Mouse (Mus musculus) limb, embryonic 14.5 days (tissue): ENCODE results near the gene Edil3. TPM values are rescaled to one million over a fixed set of nuclear protein-coding genes. Genes with fewer than 3 reads are reported as not detected.
"Not testable (repeated sequence)": the region's sequence is repeated elsewhere in the genome, so short reads cannot be mapped to it uniquely, and the experiment has no call there.

ENCODE experiments used
- ATAC-seq: fragments of 200-750 bp; cut with Nextera tagmentation; 2 replicates; pipeline ENCODE4 v1.8.0; 2017; ENCODE audit warnings: low read depth, moderate number of reproducible peaks, moderate TSS enrichment; ENCODE audit not compliant: low FRiP score
- DNase-seq: peaks from one replicate; pipeline ENCODE4 v3.0.0-alpha.2; 2015; ENCODE audit warnings: low spot score
- H3K27ac ChIP-seq: fragments of 300-500 bp; sonication (generic); replicated peaks from 2 replicates; pipeline ENCODE4 v1.5.1; 2014; ENCODE audit warnings: low read depth, mild to moderate bottlenecking, low read length, moderate library complexity, mixed read lengths
- H3K27me3 ChIP-seq: fragments of 300-500 bp; sonication (generic); 2 replicates; pipeline ENCODE4 v1.6.1; 2014; ENCODE audit warnings: low read length, mixed read lengths; ENCODE audit not compliant: control insufficient read depth, insufficient read depth
- H3K36me3 ChIP-seq: fragments of 300-500 bp; sonication (generic); 2 replicates; pipeline ENCODE4 v1.6.1; 2014; ENCODE audit warnings: mild to moderate bottlenecking, low read length, moderate library complexity, mixed read lengths; ENCODE audit not compliant: control insufficient read depth, insufficient read depth
- H3K4me1 ChIP-seq: fragments of 300-500 bp; sonication (generic); 2 replicates; pipeline ENCODE4 v1.6.1; 2014; ENCODE audit warnings: antibody characterized with exemption, low read length, mixed read lengths; ENCODE audit not compliant: control insufficient read depth, insufficient read depth
- H3K4me2 ChIP-seq: fragments of 300-500 bp; sonication (generic); replicated peaks from 2 replicates; pipeline ENCODE4 v1.6.1; 2014; ENCODE audit warnings: low read depth, mild to moderate bottlenecking, low read length, moderate library complexity; ENCODE audit not compliant: severe bottlenecking
- H3K4me3 ChIP-seq: fragments of 300-500 bp; sonication (generic); replicated peaks from 2 replicates; pipeline ENCODE4 v1.5.1; 2014; ENCODE audit warnings: low read length
- H3K9ac ChIP-seq: fragments of 300-500 bp; sonication (generic); 2 replicates; pipeline ENCODE4 v1.6.1; 2014; ENCODE audit warnings: mild to moderate bottlenecking, low read depth, low read length, moderate library complexity; ENCODE audit not compliant: severe bottlenecking
- H3K9me3 ChIP-seq: fragments of 300-500 bp; sonication (generic); 2 replicates; pipeline ENCODE4 v1.6.1; 2016; ENCODE audit warnings: low read length; ENCODE audit not compliant: control insufficient read depth
- POLR2A ChIP-seq: fragments of 200-500 bp; IDR thresholded peaks from 2 replicates; pipeline ENCODE4 v1.8.0; 2012; ENCODE audit warnings: inconsistent platforms, mild to moderate bottlenecking, moderate library complexity, borderline replicate concordance; ENCODE audit not compliant: insufficient read depth, insufficient read length; ENCODE audit errors: extremely low read depth
- WGBS: fragments of 180-500 bp; shearing (Covaris S2); extraction: QIAGEN DNeasy Blood & Tissue Kit; methylation state at CpG from one replicate; pipeline ENCODE4 v1.1.7; 2014; 5-methylcytosine and 5-hydroxymethylcytosine counted together
- polyA plus RNA-seq, 2 experiments: library from polyadenylated mRNA; depleted of rRNA in 1 of 2; stranded (reverse) in 1 of 2; unstranded in 1 of 2; fragments of >200 nt; fragmentation: Nextera tagmentation in 1 of 2; extraction: Ambion mirVana in 1 of 2; gene quantifications; 2 replicates each; pipeline versions ENCODE4 v1.2.1 to v1.2.3; 2012 to 2014

The Edil3 gene
- polyA plus RNA-seq, 2 experiments, result 7.8 to 11.2 TPM

DNA sequence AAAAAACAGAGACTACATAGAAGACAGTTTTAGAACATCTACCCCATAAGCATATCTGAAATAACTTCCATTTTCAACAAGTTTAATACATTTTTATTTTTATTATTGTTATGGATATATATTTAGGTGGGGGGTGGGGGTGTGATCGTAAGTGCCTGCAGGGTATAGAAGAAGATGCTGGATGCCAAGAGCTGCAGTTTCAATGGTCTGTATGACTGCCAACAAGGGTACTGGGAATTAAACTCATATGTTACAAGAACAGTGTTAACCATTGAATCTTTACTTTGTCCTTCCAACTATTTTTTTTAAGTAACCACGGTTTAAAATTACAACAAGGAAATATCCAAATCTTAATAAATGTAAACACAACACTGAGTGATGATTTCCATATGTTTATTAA lies 214.4 kb downstream of the Edil3 start:
- no peak for ATAC-seq
- no peak for TF ChIP-seq POLR2A
- Histone ChIP-seq H3K4me1 (no peaks in the 10 kb centered on the region), H3K27ac (no peak overlapping the region), H3K4me2 (no peak overlapping the region), H3K36me3 (no peaks in the 10 kb centered on the region), H3K27me3 (no peaks in the 10 kb centered on the region), H3K4me3 (no peak overlapping the region), H3K9ac (no peak overlapping the region), H3K9me3 (no peaks in the 10 kb centered on the region)
- 53% methylated on average over 2 of the region's 2 CpGs for WGBS
- DNase-seq, result no peak

DNA sequence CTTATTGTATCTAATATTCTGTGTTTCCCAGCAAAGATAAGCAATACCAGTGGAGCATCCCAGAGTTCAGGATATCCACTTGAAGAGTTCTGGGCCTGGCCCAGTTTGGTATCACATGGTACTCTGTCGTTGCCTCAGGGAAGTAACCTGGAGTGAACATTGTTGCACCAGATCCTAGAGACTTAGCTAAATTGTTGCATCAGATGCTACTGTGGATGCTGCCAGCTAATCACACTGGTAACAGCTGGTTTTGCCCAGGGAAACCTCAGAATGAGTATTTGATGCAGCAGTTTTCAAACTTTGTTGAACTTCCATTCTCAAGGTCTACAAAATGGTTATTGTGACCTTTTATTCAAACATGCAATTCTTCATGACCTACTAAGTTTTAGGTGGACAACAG lies 220.2 kb downstream of the Edil3 start:
- H3K27ac ChIP-seq, result no peak overlapping the region
- TF ChIP-seq POLR2A, result no peak
- 87% methylated on average over 1 of the region's 1 CpGs for WGBS
- H3K9me3 ChIP-seq, result no peaks in the 10 kb centered on the region
- ATAC-seq (no peak), DNase-seq (no peak)
- no peaks in the 10 kb centered on the region for H3K27me3 ChIP-seq
- no peak overlapping the region for H3K4me2 ChIP-seq
- H3K36me3 ChIP-seq, result no peaks in the 10 kb centered on the region
- H3K4me1 ChIP-seq, result no peaks in the 10 kb centered on the region
- H3K4me3 ChIP-seq, result no peak overlapping the region
- no peak overlapping the region for H3K9ac ChIP-seq

DNA sequence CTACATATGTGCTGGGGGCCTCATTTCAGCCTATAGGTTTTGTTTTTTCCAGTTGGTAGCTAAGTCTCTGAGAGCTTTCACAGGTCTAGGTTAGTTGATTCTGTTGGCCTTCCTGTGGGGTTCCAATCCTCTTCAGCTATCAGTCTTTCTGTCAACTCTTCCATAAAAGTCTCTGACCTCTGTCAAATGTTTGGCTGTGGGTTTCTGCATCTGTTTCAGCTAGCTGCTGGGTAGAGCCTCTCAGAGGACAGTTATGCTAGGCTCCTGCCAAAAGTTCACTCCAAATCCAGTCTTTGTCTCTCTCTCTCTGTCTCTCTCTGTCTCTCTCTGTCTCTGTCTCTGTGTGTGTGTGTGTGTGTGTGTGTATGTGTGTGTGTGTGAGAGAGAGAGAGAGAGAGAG lies 248.9 kb downstream of the Edil3 start:
- not testable (repeated sequence) for H3K36me3 ChIP-seq, ATAC-seq, H3K27ac ChIP-seq, DNase-seq, H3K9me3 ChIP-seq, H3K4me1 ChIP-seq, H3K4me3 ChIP-seq, H3K9ac ChIP-seq, H3K4me2 ChIP-seq, H3K27me3 ChIP-seq

DNA sequence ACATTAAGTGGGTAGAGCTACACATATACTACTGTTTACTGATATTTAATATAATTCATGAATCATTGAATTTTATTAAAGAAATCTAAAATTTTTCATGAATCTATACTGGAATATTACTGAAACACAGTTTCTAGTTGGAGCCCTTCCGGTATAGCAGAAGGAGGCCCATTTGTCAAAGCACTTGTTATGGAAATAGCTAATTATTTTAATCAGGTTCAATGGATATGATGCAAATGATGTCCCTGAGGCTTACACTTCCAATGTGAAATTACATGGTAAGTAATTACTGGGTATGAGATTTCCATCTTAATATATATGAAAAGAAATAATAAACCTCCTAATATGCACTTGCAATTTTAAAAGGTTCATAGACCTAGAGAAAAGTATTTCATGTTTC lies 254.9 kb downstream of the Edil3 start:
- Histone ChIP-seq H3K4me1 (no peaks in the 10 kb centered on the region), H3K9ac (no peak overlapping the region), H3K9me3 (no peaks in the 10 kb centered on the region), H3K4me2 (no peak overlapping the region), H3K4me3 (no peak overlapping the region), H3K27me3 (no peaks in the 10 kb centered on the region), H3K27ac (no peak overlapping the region), H3K36me3 (no peaks in the 10 kb centered on the region)
- no peak for TF ChIP-seq POLR2A
- no peak for DNase-seq
- no peak for ATAC-seq
- 84% methylated on average over 1 of the region's 1 CpGs for WGBS

- Histone ChIP-seq H3K9me3 (no peaks in the 10 kb centered on the region), H3K27ac (no peak overlapping the region), H3K4me1 (no peaks in the 10 kb centered on the region), H3K27me3 (no peaks in the 10 kb centered on the region), H3K4me3 (no peak overlapping the region), H3K4me2 (no peak overlapping the region), H3K9ac (no peak overlapping the region), H3K36me3 (no peaks in the 10 kb centered on the region)
- WGBS, result 47% methylated on average over 1 of the region's 1 CpGs
- DNase-seq (no peak), ATAC-seq (no peak)
- no peak for TF ChIP-seq POLR2A
These were observed 284.6 kb downstream of the Edil3 start for GRCm38 (mm10) chr13:89105889-89106288.

GRCm38 (mm10) chr13:89117551-89117950 lies 296.3 kb downstream of the Edil3 start:
- WGBS, result 43% methylated on average over 2 of the region's 2 CpGs
- H3K36me3 ChIP-seq, result no peaks in the 10 kb centered on the region
- TF ChIP-seq POLR2A, result no peak
- DNase-seq, result no peak
- no peak overlapping the region for H3K27ac ChIP-seq
- no peaks in the 10 kb centered on the region for H3K27me3 ChIP-seq
- no peak overlapping the region for H3K9ac ChIP-seq
- no peak overlapping the region for H3K4me2 ChIP-seq
- no peaks in the 10 kb centered on the region for H3K9me3 ChIP-seq
- H3K4me1 ChIP-seq, result no peaks in the 10 kb centered on the region
- ATAC-seq, result no peak
- no peak overlapping the region for H3K4me3 ChIP-seq
